Mouse (Mus musculus): ENCODE measurements at regions not wholly inside any gene's neighbourhood (a gene's known extent, or its start where the extent isn't known, plus 50 kb on each side); places are given as distances from the start of the nearest gene placed in this dataset.

DNA sequence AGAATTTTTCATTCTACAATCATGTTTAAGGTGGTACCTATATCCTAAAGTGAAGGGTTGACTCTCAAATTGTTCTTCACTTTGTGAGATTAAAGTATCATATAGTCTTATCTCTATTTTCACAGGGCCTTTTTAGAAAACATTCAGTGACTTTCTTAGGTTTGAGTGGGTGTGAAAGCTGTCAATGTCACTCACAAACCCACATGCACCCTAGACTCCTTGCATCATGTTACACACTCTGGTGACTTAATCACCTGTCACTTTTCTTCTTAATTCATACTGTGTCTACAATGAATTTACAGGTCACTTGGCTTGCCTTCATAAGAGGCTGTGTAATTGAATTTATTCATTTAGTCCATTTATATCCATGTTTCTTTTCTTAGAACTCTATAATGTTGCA lies 1026.8 kb upstream of the Alcam start:
- TF ChIP-seq MAFK (IDR thresholded peaks at IDR 0.05; ENCODE audit: insufficient read depth, low read depth, low read length) (no peak), ZC3H11A (IDR thresholded peaks at IDR 0.05; ENCODE audit: borderline replicate concordance, low read depth, low read length) (no peak)

Data from ES-E14 (cell line).